Mouse (Mus musculus) frontal cortex, postnatal 10 days (tissue): Measurements from ENCODE around the gene Fam171a2.
A peak's percentile ranks its signal among the peaks of the same experiment; 100 is the strongest.
"Not testable (repeated sequence)": the region's sequence is repeated elsewhere in the genome, so short reads cannot be mapped to it uniquely, and the experiment has no call there.

Experiments used
- DNase-seq, 2 experiments: peaks; one replicate each; pipeline ENCODE4 v3.0.0; 2022; ENCODE audit warnings: low spot score in 2 of 2, mixed read lengths in 1 of 2

Gene Fam171a2

GRCm38 (mm10) chr11:102393719-102394420 is 53.6 kb downstream of the Fam171a2 start:
- DNase-seq: peak; percentile 53 to 66

GRCm38 (mm10) chr11:102393238-102393634 is 54.2 kb downstream of the Fam171a2 start, which contains the start of gene Rundc3a:
TSS of gene Rundc3a (plus strand) at chr11:102393403.
- DNase-seq: peak; percentile 94 to 96

- DNase-seq: no peak
Observed at GRCm38 (mm10) chr11:102392441-102393237, 54.8 kb downstream of the Fam171a2 start.

- DNase-seq: not testable (repeated sequence)
Observed at GRCm38 (mm10) chr11:102389436-102389835, 58.0 kb downstream of the Fam171a2 start.
